Mouse (Mus musculus): ENCODE results near the gene Foxa3. TPM values are rescaled to one million over a fixed set of nuclear protein-coding genes. Genes with fewer than 3 reads are reported as not detected.

Gene Foxa3
- polyA plus RNA-seq (2014; fragmentation: Illumina TruSeq; extraction: RNeasy Lipid Tissue Mini Kit (QIAGEN cat#74804); ENCODE audit: low read depth, low replicate concordance) = not detected

DNA sequence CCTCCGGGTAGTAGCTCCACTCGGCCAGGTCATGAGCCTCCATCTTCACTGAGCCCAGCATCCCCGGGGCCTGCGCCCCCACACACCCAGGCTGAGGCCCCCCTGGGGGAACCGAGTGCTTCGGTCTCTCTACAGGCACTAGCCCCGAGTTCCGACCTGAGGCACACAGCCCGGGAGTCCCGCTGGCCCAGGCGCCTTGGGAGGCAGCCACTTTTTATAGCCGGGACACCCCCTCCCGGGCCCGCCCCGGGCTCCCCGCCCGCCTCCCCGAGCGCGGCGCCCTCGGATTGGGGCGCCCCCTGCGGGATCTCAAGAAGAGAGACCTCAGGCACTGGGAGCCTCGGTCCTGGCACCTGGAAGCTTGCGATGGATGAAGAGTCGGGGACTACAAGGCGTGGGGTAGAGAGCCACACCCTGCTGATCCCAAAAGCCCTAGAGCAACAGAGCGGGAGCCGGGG lies at the start of gene Foxa3:
Gene Foxa3 (minus strand): TSS at position 182 of the 458 bp plus-strand sequence.

DNA sequence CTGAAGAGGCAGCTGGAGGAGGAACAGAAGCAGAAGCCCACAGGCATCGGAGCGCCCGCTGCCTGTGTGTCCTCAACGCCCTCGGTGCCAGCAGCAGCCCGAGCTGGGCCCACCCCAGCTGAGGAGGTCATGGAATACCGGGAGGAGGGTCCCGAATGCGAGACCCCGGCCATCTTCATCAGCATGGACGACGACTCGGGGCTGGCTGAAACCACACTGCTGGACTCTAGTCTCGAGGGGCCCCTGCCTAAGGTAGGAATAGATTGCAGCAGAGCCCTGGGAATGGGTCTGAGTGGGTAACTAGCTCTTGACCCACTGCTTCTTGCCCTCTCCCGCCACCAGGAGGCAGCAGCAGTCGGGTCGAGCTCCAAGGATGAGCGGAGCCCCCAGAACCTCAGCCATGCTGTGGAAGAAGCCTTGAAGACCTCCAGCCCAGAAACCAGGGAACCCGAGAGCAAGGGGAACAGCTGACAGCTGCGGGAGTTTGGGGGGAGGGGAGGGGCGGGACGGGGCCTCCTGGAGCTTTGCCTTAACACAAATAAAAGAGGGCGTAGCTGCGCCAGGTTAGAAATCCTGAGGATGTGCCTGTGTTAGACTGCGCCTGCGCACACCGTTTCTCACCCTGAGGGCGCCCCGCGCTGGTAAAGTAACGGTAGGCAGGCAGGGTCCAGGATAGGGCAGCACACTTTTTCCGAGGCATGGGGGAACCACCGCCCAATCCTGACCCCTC lies 30.9 kb upstream of the Foxa3 start, which contains the start of gene Rsph6a:
Gene Rsph6a (plus strand): TSS at position 644 of the 730 bp plus-strand sequence.

DNA sequence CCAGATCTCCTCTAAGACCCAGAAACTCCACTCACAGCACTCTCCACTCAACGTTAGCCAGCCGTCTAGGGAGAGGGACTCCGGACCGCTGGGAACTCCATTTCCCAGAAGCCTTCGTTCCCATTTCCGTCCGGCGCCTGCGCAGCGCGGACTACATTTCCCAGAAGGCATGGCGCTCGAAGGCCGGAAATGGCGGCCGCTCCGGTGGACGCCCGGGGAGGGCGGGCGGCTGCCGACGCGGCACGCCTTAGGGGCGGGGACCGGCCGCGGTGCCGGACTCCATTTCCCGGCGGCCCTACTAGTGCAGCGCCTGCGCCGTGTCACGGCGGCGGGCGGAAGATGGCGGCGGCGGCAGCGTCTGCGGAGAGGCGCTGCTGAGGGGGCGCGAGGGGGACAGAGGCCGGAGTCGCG lies 763 bp upstream of the Foxa3 start, which contains the start of gene Sympk:
Gene Sympk (plus strand): TSS at position 282 of the 411 bp plus-strand sequence.

DNA sequence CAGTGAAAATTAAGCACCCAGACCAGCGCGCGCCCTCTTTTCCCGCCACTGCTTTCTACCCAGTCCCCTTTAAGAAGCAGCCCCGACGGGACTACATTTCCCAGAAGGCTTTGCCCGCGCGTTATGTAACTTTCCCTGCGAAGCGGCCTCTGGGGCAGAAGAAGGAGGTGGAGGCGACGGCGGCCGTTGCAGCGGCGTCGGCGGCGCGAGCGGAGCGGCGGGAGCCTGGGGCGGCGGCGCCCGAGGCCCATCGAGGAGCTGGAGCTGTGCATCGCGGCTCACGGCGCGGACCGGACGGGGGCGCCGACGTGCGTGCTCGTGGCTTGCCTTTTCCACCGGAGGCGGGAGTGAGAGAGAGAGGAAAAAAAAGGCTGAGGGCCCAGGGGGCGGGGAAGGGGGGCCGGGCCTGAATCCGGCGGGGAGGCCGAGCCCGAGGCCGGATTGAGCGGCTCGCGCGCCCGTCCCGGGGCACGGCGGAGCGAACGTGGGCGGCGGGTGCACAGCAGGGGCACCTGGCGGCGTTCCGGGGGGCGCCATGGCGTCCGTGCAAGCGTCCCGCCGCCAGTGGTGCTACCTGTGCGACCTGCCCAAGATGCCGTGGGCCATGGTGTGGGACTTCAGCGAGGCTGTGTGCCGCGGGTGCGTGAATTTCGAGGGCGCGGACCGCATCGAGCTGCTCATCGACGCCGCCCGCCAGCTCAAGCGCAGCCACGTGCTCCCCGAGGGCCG lies 19.3 kb downstream of the Foxa3 start, which contains the start of gene Irf2bp1:
Gene Irf2bp1 (plus strand): TSS at position 143 of the 729 bp plus-strand sequence.

DNA sequence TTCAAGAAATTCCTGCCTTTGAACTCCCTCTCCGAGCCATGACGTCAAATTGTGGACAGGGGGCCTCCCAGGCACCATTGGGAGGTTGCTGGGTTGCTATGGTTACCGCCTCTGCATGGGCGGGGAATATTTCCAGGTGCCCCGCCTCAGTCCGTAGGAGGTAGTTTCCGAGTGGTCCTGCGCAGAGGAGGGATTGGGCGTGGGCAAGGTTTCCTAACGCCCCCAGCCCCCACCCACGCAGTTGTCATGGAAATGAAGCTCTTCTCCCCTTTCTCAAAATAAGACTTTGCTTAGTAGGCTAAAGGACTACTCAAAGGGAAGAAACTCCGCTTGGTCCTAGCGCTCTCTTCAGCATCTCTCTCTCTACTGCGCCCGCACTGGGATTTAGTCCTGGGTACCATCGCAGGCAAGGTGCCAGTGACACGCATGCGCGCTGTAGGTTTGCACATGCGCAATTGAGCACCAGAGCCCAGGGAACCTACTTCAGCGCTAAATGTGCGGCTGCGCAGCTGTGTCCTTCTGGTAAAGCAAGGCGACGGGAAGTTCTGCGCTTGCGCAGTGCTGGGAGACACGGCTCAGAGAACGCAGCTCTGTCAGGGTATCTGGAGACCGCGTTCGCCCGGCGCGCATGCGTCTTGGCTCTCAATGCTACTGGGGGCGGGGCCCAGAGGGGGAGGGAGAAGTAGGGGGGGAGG lies 32.6 kb downstream of the Foxa3 start, which contains the start of gene Mypop:
Gene Mypop (plus strand): TSS at position 645 of the 695 bp plus-strand sequence.

DNA sequence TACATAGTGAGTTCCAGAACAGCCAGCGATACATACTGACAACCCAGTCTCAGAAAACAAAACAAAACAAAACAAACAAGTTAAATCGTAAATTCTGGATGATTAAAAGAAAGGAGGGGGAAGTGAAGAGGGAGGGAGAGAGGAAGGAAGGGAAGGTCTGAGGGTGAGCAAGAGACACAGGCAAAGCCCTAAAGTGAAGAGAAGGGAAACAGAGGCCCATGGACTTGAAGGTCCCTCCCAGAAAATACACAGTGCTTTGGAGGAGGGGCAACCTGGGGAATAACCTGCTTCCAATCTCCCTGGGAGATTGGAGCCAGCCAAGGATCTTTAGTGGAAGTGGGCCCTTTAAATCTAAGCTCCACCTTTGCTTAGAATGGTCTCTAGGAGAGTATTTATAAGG lies 36.2 kb downstream of the Foxa3 start, which contains the start of gene Nanos2:
Gene Nanos2 (plus strand): TSS at position 301 of the 400 bp plus-strand sequence.

Other genes starting within 250 kb of the Foxa3 start
- gene Psg19, start 225.0 kb downstream of the Foxa3 start, polyA plus RNA-seq (2014; fragmentation: Illumina TruSeq; extraction: RNeasy Lipid Tissue Mini Kit (QIAGEN cat#74804); ENCODE audit: low read depth, low replicate concordance) = not detected
- not detected for gene Psg17, start 201.9 kb downstream of the Foxa3 start, polyA plus RNA-seq (2014; fragmentation: Illumina TruSeq; extraction: RNeasy Lipid Tissue Mini Kit (QIAGEN cat#74804); ENCODE audit: low read depth, low replicate concordance)
- gene Mill2, start 183.6 kb downstream of the Foxa3 start, polyA plus RNA-seq (2014; fragmentation: Illumina TruSeq; extraction: RNeasy Lipid Tissue Mini Kit (QIAGEN cat#74804); ENCODE audit: low read depth, low replicate concordance) = 8.8 TPM
- not detected for gene Pglyrp1, start 152.2 kb downstream of the Foxa3 start, polyA plus RNA-seq (2014; fragmentation: Illumina TruSeq; extraction: RNeasy Lipid Tissue Mini Kit (QIAGEN cat#74804); ENCODE audit: low read depth, low replicate concordance)
- 16.2 TPM for gene Ccdc61, start 113.1 kb downstream of the Foxa3 start, polyA plus RNA-seq (2014; fragmentation: Illumina TruSeq; extraction: RNeasy Lipid Tissue Mini Kit (QIAGEN cat#74804); ENCODE audit: low read depth, low replicate concordance)
- 2.2 TPM for gene Nova2, start 97.7 kb downstream of the Foxa3 start, polyA plus RNA-seq (2014; fragmentation: Illumina TruSeq; extraction: RNeasy Lipid Tissue Mini Kit (QIAGEN cat#74804); ENCODE audit: low read depth, low replicate concordance)
- not detected for gene Nanos2, start 36.1 kb downstream of the Foxa3 start, polyA plus RNA-seq (2014; fragmentation: Illumina TruSeq; extraction: RNeasy Lipid Tissue Mini Kit (QIAGEN cat#74804); ENCODE audit: low read depth, low replicate concordance)
- gene Mypop, start 32.3 kb downstream of the Foxa3 start, polyA plus RNA-seq (2014; fragmentation: Illumina TruSeq; extraction: RNeasy Lipid Tissue Mini Kit (QIAGEN cat#74804); ENCODE audit: low read depth, low replicate concordance) = 3.9 TPM
- gene Irf2bp1, start 19.5 kb downstream of the Foxa3 start, polyA plus RNA-seq (2014; fragmentation: Illumina TruSeq; extraction: RNeasy Lipid Tissue Mini Kit (QIAGEN cat#74804); ENCODE audit: low read depth, low replicate concordance) = 15.7 TPM
- 84.9 TPM for gene Sympk, start 839 bp upstream of the Foxa3 start, polyA plus RNA-seq (2014; fragmentation: Illumina TruSeq; extraction: RNeasy Lipid Tissue Mini Kit (QIAGEN cat#74804); ENCODE audit: low read depth, low replicate concordance)
- not detected for gene Rsph6a, start 31.2 kb upstream of the Foxa3 start, polyA plus RNA-seq (2014; fragmentation: Illumina TruSeq; extraction: RNeasy Lipid Tissue Mini Kit (QIAGEN cat#74804); ENCODE audit: low read depth, low replicate concordance)
- 61.5 TPM for gene Dmwd, start 52.7 kb upstream of the Foxa3 start, polyA plus RNA-seq (2014; fragmentation: Illumina TruSeq; extraction: RNeasy Lipid Tissue Mini Kit (QIAGEN cat#74804); ENCODE audit: low read depth, low replicate concordance)
- 569 TPM for gene Dmpk, start 60.3 kb upstream of the Foxa3 start, polyA plus RNA-seq (2014; fragmentation: Illumina TruSeq; extraction: RNeasy Lipid Tissue Mini Kit (QIAGEN cat#74804); ENCODE audit: low read depth, low replicate concordance)
- gene Six5, start 71.1 kb upstream of the Foxa3 start, polyA plus RNA-seq (2014; fragmentation: Illumina TruSeq; extraction: RNeasy Lipid Tissue Mini Kit (QIAGEN cat#74804); ENCODE audit: low read depth, low replicate concordance) = 11.9 TPM
- not detected for gene Gm4969, start 94.8 kb upstream of the Foxa3 start, polyA plus RNA-seq (2014; fragmentation: Illumina TruSeq; extraction: RNeasy Lipid Tissue Mini Kit (QIAGEN cat#74804); ENCODE audit: low read depth, low replicate concordance)
- 4.0 TPM for gene Fbxo46, start 96.3 kb upstream of the Foxa3 start, polyA plus RNA-seq (2014; fragmentation: Illumina TruSeq; extraction: RNeasy Lipid Tissue Mini Kit (QIAGEN cat#74804); ENCODE audit: low read depth, low replicate concordance)
- 5.1 TPM for gene Qpctl, start 125.8 kb upstream of the Foxa3 start, polyA plus RNA-seq (2014; fragmentation: Illumina TruSeq; extraction: RNeasy Lipid Tissue Mini Kit (QIAGEN cat#74804); ENCODE audit: low read depth, low replicate concordance)
- 49.9 TPM for gene Snrpd2, start 126.2 kb upstream of the Foxa3 start, polyA plus RNA-seq (2014; fragmentation: Illumina TruSeq; extraction: RNeasy Lipid Tissue Mini Kit (QIAGEN cat#74804); ENCODE audit: low read depth, low replicate concordance)
- 0.89 TPM for gene Gipr, start 142.6 kb upstream of the Foxa3 start, polyA plus RNA-seq (2014; fragmentation: Illumina TruSeq; extraction: RNeasy Lipid Tissue Mini Kit (QIAGEN cat#74804); ENCODE audit: low read depth, low replicate concordance)
- 36.9 TPM for gene Eml2, start 152.9 kb upstream of the Foxa3 start, polyA plus RNA-seq (2014; fragmentation: Illumina TruSeq; extraction: RNeasy Lipid Tissue Mini Kit (QIAGEN cat#74804); ENCODE audit: low read depth, low replicate concordance)
- 8.0 TPM for gene Gpr4, start 189.0 kb upstream of the Foxa3 start, polyA plus RNA-seq (2014; fragmentation: Illumina TruSeq; extraction: RNeasy Lipid Tissue Mini Kit (QIAGEN cat#74804); ENCODE audit: low read depth, low replicate concordance)
- 69.0 TPM for gene Opa3, start 204.8 kb upstream of the Foxa3 start, polyA plus RNA-seq (2014; fragmentation: Illumina TruSeq; extraction: RNeasy Lipid Tissue Mini Kit (QIAGEN cat#74804); ENCODE audit: low read depth, low replicate concordance)
- 36.4 TPM for gene Vasp, start 248.3 kb upstream of the Foxa3 start, polyA plus RNA-seq (2014; fragmentation: Illumina TruSeq; extraction: RNeasy Lipid Tissue Mini Kit (QIAGEN cat#74804); ENCODE audit: low read depth, low replicate concordance)